Mouse (Mus musculus): ENCODE results near the gene AL732309.1.
"Not testable (repeated sequence)": the region's sequence is repeated elsewhere in the genome, so short reads cannot be mapped to it uniquely, and the experiment has no call there.

AL732309.1 gene

DNA sequence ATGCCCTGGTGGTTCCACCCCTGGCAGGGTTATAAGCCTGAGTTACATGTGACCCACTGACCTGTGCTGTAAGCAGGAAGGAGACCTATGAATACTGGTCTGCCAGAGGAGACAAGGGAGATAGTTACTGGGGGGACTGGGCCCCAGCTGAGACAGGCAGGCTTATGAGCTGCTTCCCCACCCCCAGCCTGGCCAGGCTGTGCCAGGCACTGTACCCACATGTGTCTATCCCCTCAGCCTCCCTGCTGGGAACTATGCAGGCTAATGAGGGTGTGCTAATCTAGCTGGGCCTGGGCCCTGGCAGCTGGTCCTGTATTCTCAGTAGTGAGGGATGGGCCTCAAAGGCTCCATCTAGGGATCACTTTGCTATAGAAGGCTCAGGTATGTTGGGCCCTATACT lies 20.6 kb upstream of the AL732309.1 start:
- DNase-seq (ENCODE audit: low spot score): no peak

DNA sequence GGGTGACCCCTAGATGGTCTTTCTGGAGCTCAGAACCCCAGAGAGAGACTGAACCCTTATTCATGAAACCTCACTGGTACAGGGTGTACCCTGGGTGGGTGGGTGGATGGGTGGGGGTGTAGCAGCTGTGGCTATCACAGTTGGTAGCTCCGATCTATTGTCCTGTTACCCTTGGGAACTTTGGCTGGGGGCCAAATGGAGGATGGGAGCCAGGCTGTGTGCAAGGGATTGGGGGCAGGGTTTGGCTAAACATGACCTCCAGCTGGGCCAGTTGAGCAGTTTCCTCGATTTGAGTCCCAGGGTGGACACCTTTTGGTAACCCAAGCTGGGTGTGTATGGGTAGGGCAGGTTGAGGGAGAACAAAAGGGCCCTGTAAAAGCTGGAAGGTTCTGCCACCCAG lies 20.1 kb upstream of the AL732309.1 start:
- peak; percentile 46 for DNase-seq (ENCODE audit: low spot score)

DNA sequence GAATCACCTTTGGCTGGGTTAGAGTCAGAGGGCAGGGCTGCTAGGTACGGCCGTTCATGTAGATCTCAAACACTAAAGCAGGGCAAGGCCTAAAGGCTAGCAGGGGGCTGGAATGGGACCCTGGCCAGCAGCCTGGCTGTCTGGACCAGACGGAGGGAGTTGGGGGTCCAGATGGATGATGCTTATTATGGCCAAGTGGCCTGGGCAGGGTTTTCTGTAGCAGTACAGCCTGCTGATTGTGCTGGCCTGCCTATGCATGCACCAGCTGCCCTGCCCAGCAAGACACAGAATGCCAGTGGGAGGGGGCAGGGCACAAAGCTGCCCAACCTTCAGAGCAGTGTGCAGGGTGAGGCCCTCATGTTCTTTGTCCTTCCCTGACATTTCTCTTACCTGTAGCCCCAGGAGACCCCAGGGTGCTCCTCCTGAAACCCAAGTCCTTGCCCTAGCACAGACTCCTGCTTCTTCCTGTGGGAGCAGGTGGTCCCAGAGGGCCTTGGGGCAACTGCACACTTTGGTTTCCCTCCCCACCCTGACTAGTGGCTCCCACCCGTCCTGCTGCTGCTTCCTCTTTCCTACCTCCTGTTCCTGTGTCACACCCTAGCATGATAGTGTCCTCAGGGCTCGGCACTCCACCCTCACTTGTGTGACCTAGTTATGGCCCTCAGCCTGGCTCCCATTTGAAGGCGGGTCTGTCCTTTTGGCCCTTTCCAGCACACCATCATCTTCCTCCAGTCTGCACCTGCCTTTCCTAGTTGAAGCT lies 19.4 kb upstream of the AL732309.1 start:
- DNase-seq (ENCODE audit: low spot score): peak; percentile 68

GRCm38 (mm10) chr2:25264851-25265250 lies 18.2 kb upstream of the AL732309.1 start:
- DNase-seq (ENCODE audit: low spot score): no peak

DNA sequence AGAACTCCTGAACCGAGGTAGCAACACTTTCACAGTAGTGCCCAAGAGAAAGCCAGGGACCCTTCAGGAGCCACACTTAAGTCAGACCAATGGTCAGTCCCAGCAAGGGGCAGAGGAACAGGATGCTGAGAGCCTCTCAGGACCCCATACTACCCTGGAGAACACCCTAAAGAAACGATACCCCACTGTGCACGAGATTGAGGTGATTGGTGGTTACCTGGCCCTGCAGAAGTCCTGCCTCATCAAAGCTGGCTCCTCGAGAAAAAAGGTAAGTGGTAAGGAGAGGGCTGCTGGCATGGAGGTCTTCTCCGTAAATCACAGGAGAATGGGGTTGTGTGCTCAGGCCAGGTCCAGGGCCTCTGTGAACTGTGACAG lies 17.6 kb upstream of the AL732309.1 start:
- DNase-seq (ENCODE audit: low spot score): no peak

GRCm38 (mm10) chr2:25263623-25264285 lies 17.1 kb upstream of the AL732309.1 start:
- DNase-seq (ENCODE audit: low spot score): no peak

DNA sequence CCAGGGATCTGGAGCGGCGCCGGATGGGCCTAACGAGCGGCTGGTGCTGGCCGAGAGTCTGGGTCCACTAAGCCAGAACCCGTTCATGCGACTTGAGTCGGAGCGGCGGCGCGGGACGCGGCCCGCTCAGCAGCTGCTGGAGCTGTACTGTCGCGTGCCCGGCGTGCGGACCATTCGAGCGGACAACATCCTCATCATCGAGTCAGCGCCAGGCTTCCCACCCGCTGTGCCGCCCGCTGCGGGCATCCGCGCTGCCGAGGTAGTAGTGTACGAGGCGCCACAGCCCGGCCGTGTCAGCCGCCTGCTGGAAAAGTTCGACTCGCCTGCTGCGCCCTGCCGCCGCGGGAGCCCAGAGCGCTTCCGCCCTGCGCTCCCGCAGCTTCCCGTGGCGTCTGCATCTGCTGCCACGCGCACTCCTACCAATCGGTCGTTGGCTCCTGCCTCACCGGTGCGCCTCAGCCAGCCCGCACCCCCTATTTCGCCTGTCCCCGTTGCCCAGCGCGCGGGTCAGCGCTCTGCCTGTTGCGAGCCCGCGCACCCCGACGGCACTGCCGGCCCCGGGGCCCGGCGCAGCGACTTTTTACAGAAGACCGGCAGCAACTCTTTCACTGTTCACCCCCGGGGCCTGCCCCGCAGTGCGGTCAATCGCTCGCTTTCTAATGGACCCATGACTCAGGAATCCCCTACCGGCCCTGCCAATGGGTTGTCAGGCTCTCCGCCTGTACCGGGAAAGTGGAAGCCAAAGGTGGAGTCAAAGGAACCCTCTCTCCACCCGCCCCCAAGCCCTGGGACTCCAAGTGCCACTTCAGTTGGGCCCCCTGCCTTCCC lies 16.3 kb upstream of the AL732309.1 start:
- no peak for DNase-seq (ENCODE audit: low spot score)

GRCm38 (mm10) chr2:25262291-25262767 lies 15.7 kb upstream of the AL732309.1 start, which contains the start of gene Tprn:
Tprn (plus strand) TSS chr2:25262618.
- DNase-seq (ENCODE audit: low spot score): peak; percentile 97

DNA sequence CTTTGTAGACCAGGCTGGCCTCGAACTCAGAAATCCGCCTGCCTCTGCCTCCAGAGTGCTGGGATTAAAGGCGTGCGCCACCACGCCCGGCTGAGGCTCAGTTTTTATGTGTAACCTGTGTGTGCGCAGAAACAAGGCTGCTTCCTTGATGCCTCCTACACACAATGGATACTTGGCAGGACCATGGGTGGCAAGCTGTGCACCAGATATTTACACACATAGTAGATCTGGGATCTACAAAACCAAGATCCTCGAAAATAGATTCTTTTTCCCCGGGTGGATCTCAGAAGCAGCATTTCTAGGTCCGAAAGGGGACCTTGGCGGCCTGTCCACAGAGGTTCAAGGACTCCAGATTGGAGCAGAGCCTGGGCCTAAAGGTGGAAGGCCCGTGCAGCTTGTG lies 15.2 kb upstream of the AL732309.1 start:
- no peak for DNase-seq (ENCODE audit: low spot score)

- no peak for DNase-seq (ENCODE audit: low spot score)
Observed at GRCm38 (mm10) chr2:25258887-25259286, 12.2 kb upstream of the AL732309.1 start.

DNA sequence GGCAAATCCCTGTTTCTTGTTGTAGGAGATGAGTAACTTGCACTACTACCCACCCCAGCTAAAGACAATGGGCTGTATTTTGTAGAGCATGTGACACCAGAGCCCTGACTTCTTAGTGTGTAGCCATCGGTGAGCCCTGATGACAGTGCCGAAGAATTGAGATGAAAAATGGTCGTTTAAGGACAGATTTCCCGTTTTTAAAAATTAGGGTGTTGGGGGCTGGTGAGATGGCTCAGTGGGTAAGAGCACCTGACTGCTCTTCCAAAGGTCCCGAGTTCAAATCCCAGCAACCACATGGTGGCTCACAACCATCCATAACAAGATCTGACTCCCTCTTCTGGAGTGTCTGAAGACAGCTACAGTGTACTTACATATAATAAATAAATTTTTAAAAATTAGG lies 10.6 kb upstream of the AL732309.1 start:
- not testable (repeated sequence) for DNase-seq (ENCODE audit: low spot score)

DNA sequence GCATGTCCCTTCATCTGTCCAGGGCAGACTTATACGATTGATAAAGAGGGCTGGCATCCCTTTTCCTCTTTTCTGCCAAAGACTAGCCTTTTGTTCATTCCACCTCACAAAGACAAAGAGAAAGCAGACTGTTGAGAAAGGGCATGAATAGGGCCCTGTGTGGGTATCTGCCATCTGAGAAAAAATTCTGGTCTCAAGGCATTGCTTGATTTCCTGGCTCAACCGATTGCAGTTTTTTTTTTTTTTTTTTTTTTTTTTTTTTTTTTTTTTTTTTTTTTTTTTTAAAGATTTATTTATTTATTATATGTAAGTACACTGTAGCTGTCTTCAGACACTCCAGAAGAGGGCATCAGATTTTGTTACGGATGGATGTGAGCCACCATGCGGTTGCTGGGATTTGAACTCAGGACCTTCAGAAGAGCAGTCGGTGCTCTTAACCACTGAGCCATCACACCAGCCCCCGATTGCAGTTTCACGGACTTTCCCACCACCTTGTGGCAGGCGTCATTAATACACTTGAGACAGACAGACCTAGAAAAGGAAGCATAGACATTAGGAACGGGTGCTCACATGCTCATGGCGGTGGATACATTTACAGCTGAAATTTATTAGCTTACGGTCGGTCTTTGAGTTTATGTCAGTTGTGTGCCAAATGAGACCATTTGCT lies 9.9 kb upstream of the AL732309.1 start:
- DNase-seq (ENCODE audit: low spot score): peak; percentile 68

DNA sequence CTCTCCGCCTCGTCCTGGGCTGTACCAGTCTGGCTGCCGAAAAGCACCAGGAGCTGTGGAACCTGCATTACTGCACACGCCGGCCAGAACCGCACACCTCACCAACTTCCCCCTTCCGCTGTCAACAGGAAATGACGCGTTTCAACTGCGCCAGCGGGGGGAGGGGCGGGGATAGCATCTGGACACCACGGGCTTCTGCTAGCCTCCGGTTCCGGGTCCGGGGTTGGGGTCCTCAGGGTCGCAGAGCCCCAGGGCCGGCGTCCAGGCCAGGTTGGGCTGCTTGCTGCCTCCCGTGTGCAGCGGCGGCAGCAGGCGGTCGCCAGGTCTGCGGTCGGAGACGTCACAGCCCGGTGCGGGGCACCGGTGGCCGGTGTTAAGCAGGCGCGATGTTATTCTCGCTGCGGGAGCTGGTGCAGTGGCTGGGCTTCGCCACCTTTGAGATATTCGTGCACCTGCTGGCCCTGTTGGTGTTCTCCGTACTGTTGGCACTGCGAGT lies 8.7 kb upstream of the AL732309.1 start, which contains the start of gene Tmem203:
TSS of gene Tmem203 (plus strand) at position 156 of the 496 bp plus-strand sequence.
- peak; percentile 90 for DNase-seq (ENCODE audit: low spot score)

DNA sequence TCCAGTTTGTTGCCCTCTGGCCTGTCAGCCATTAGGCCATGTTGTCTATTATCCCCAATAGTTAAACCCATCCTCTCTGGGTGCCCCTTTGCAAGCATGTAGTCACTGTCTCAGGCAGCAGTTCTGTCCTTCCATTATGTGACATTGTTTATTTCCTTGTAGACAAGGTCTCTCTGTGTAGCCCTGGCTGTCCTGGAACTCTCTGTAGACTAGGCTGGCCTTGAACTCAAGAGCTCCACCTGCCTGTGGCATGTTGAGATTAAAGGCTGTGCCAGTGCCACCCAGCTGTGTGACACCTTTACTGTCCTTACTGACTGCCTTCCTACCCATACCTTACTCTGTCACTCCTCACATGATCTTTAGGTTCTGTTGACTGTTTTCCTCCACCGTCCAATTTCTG lies 5.7 kb upstream of the AL732309.1 start:
- DNase-seq (ENCODE audit: low spot score): no peak

DNA sequence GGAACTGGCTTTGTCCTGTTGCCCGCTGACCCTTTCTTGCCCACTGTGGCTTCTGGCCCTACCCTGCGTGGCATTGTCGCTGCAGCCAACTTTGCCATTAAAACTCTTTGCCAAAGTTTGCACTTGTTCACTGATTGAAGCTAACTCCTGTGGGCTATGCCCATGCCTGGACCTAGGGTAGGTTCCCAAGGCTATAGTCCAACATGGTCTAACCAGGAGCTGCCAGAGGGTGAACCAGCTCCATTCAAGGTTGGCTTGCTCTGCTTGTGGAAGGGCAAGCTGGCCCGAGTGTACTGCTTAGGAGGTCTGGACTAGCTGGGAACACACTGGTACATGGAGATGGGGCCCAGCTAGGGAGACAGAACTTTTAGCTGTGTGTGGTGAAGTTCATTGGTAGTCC lies 2.5 kb downstream of the AL732309.1 start:
- no peak for DNase-seq (ENCODE audit: low spot score)

- no peak for DNase-seq (ENCODE audit: low spot score)
Observed at GRCm38 (mm10) chr2:25243342-25243741, 3.3 kb downstream of the AL732309.1 start.

DNA sequence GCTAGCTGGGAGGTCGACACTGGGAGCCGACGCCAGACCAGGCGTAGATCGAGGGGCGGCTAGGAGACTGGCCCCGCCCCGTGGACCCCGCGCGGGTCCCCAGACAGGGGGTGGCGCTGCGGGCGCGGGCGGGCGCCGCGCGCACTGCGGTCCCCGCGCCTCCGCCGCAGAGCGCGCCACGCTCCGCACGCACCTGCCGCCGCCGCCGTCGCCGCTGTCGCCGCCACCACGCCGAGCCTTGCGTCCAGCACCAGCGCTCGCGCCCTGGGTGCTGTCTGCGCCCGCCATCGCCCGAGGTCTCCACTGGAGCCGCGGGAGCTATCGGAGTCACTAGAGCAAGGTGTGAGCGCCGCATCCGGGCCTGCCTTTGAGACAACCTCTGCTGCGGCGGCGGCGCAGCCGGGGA lies 4.6 kb downstream of the AL732309.1 start, which contains the start of the genes Rnf208 and Cysrt1:
TSS of gene Rnf208 (plus strand) at position 155 of the 406 bp plus-strand sequence.
TSS of gene Cysrt1 (minus strand) at position 352 of the 406 bp plus-strand sequence.
- no peak for DNase-seq (ENCODE audit: low spot score)

- DNase-seq (ENCODE audit: low spot score): no peak
Observed at GRCm38 (mm10) chr2:25241438-25241775, 5.3 kb downstream of the AL732309.1 start.

DNA sequence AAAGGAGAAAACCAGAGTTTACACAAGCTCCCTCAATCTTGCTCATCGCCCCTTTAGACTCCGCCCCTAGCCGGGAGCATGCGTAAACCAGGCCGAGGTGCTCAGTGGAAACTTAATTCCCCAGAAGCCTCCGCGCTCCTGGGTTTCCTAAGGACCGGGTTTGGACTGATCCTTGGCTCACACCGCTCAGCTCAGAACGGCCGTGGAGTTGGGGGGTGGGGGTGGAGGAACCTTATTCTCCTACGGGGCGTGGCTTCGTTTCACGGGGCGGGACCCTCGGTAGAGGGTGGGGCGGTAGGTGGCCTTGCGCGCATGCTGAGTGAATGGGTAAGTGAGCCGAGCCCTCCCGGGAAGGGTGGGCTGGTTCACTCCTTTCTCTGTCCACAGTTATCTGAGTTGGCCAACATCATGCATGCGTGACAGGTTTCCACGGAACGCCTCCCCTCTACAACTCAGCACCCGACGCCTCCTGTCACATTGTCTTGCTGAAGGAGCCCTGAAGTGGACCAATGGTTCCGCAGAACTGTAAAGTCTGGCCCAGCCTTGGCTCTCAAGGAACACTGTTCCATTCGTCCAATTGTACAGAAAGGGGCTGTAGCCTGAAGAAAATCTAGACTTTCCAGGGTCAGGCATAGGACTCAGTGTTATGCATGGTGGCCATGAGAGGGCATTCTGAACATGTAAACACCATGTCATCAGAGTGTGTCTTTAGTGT lies 5.8 kb downstream of the AL732309.1 start:
- peak; percentile 78 for DNase-seq (ENCODE audit: low spot score)

DNA sequence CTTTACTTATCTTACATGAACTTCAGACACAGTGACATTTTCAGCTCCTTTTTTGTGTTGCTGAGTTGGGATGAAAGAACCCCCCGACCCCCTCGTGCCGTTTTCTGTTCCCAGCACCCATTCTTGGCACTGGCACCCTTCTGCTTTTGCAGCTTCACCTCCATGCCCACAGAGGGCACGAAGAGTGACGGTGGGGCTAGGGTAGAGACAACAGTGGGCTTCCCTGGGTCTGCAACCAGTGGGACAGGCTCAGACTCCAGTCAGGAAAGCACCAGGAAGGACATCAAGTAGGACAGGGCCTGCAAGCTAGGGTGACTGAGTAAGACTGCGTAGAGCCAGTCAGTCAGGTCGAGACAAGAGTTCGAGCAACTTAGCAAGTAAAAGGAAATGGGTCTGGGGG lies 6.4 kb downstream of the AL732309.1 start:
- DNase-seq (ENCODE audit: low spot score): no peak

DNA sequence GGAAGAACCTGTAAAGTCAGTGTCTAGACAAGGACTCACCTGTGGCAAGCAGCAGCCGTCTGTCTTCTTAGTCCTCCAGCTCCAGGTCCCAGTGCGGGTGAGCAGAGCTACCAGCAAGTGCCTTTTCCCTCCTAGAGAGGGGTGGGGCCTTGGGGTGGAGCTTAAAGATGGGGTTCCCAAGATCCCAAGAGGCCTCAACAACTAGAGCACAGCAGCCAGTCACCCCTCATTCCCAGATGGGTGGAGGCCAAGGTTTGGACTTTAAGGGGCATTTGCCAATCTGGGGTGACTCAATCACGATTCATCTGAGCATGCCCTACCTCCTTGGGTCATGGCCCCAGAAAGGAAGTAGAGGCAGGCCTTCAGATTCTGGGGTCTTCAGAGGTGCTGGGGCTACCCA lies 6.9 kb downstream of the AL732309.1 start:
- no peak for DNase-seq (ENCODE audit: low spot score)
